8 mouse cellular contexts compared by ENCODE assay signal in genomic region chr14:32159150-32159670, GRCm38 (mm10). TPM values are rescaled to one million over a fixed set of nuclear protein-coding genes. Genes with fewer than 3 reads are reported as not detected.
A peak's percentile ranks its signal among the peaks of the same experiment; 100 is the strongest.
DNase-seq lines count a peak whose midpoint lies in the region; ATAC-seq and TF ChIP-seq lines count a peak whose summit lies in the region.

No protein-coding gene starts in this region.

- DNase-seq in left cerebral cortex, adult 2 months (ENCODE audit: extremely low spot score in 1 of 2, low spot score in 2 of 2), result no peak
- DNase-seq in left cerebral cortex, postnatal 14 days (ENCODE audit: low spot score in 2 of 2), result no peak
- peak; percentile 79 for DNase-seq in adipocyte (ENCODE audit: low spot score)
- DNase-seq in liver, embryonic 11.5 days (ENCODE audit: low spot score), result peak; percentile 44
- no peak for DNase-seq in urinary bladder, postnatal 10 days (ENCODE audit: low spot score)
- DNase-seq in left cerebral cortex, postnatal 25 days (ENCODE audit: low spot score in 2 of 2), result no peak

- H3K36me3 ChIP-seq in heart, embryonic 16.5 days (ENCODE audit: control insufficient read depth, insufficient read depth), result no peaks in the 10 kb centered on the region
- no peaks in the 10 kb centered on the region for H3K36me3 ChIP-seq in liver, embryonic 11.5 days (ENCODE audit: control insufficient read depth, insufficient read depth, low read length)

- no peak for TF ChIP-seq CTCF in left cerebral cortex, adult 2 months (IDR thresholded peaks at IDR 0.05)

- H3K4me1 ChIP-seq in heart, embryonic 16.5 days (ENCODE audit: control insufficient read depth, insufficient read depth, low read length), result peaks cover 16% of the 10 kb centered on the region
- H3K4me1 ChIP-seq in liver, embryonic 11.5 days (replicated peaks; ENCODE audit: control insufficient read depth, insufficient read depth, low read length), result peaks cover 39% of the 10 kb centered on the region

- peak overlapping the region; percentile 68 for H3K4me2 ChIP-seq in heart, embryonic 16.5 days (ENCODE audit: low read depth, low read length)
- peak overlapping the region; percentile 59 for H3K4me2 ChIP-seq in liver, embryonic 11.5 days

- peak overlapping the region; percentile 85 for H3K9ac ChIP-seq in heart, embryonic 16.5 days (ENCODE audit: low read length)
- H3K9ac ChIP-seq in liver, embryonic 11.5 days (ENCODE audit: low read depth, low read length), result peak overlapping the region; percentile 45; the same call in 1 of the 2 replicates

- 39% methylated on average over 4 of the region's 4 CpGs for WGBS in heart, embryonic 16.5 days
- 21% methylated on average over 4 of the region's 4 CpGs for WGBS in liver, embryonic 11.5 days

- peak overlapping the region; percentile 92 for H3K27ac ChIP-seq in left cerebral cortex, adult 2 months
- H3K27ac ChIP-seq in heart, embryonic 16.5 days (ENCODE audit: low read length), result peak overlapping the region; percentile 68
- peak overlapping the region; percentile 62 for H3K27ac ChIP-seq in liver, embryonic 11.5 days (ENCODE audit: low read depth, low read length)

- intact Hi-C loops in left cerebral cortex, adult 2 months (cut with DNase I), result no loop called here
- intact Hi-C loops in left cerebral cortex, postnatal 14 days (cut with DNase I), result no loop called here
- intact Hi-C loops in left cerebral cortex, postnatal 25 days (cut with DNase I), result no loop called here

- ATAC-seq in heart, embryonic 16.5 days (replicated peaks; ENCODE audit: extremely low read depth, insufficient read depth, low FRiP score), result peak; percentile 14; the same call in 1 of the 2 replicates
- peak; percentile 44 for ATAC-seq in liver, embryonic 11.5 days (replicated peaks; ENCODE audit: low FRiP score)
- peak; percentile 31 for ATAC-seq in neutrophil, adult 5-6 weeks (ENCODE audit: extremely low read depth, insufficient number of reproducible peaks, low FRiP score, poor library complexity, severe bottlenecking)

- no peaks in the 10 kb centered on the region for H3K9me3 ChIP-seq in heart, embryonic 16.5 days (replicated peaks; ENCODE audit: control insufficient read depth, low read length)
- H3K9me3 ChIP-seq in liver, embryonic 11.5 days (ENCODE audit: control insufficient read depth, low read length), result no peaks in the 10 kb centered on the region

- H3K27me3 ChIP-seq in heart, embryonic 16.5 days (ENCODE audit: control insufficient read depth, insufficient read depth, low read length), result no peaks in the 10 kb centered on the region
- H3K27me3 ChIP-seq in liver, embryonic 11.5 days (replicated peaks; ENCODE audit: control insufficient read depth, insufficient read depth, low read length), result no peaks in the 10 kb centered on the region

- peak overlapping the region; percentile 94 for H3K4me3 ChIP-seq in left cerebral cortex, adult 2 months
- H3K4me3 ChIP-seq in heart, embryonic 16.5 days (ENCODE audit: low read length), result peak overlapping the region; percentile 75
- peak overlapping the region; percentile 76 for H3K4me3 ChIP-seq in liver, embryonic 11.5 days (ENCODE audit: low read depth, low read length)

RNA-seq across cellular contexts. Expression of gene Ncoa4, which starts 0.5 kb away (rescaled TPM):
- 10 to 100 TPM; 83.6 to 98.8 TPM for total RNA-seq in left cerebral cortex, adult 2 months (2021)
- total RNA-seq in left cerebral cortex, postnatal 14 days (2021), result 100 to 1,000 TPM; 123 to 136 TPM
- 123 and 130 TPM in 2 replicates for polyA plus RNA-seq in heart, embryonic 16.5 days (2015; fragmentation: Nextera tagmentation; extraction: Ambion mirVana)
- polyA plus RNA-seq in liver, embryonic 11.5 days (2014; fragmentation: Nextera tagmentation; extraction: Ambion mirVana), result 172 and 197 TPM in 2 replicates
- 89.3 and 89.6 TPM in 2 replicates for total RNA-seq in neutrophil, adult 5-6 weeks (2017)
- 100 to 1,000 TPM; 104 to 123 TPM for total RNA-seq in left cerebral cortex, postnatal 25 days (2021)

RNA-seq across cellular contexts. Expression of gene Msmb, which starts 17.4 kb away (rescaled TPM):
- not detected for total RNA-seq in left cerebral cortex, adult 2 months (2021)
- not detected for total RNA-seq in left cerebral cortex, postnatal 14 days (2021)
- polyA plus RNA-seq in heart, embryonic 16.5 days (2015; fragmentation: Nextera tagmentation; extraction: Ambion mirVana), result not detected in 2 replicates
- polyA plus RNA-seq in liver, embryonic 11.5 days (2014; fragmentation: Nextera tagmentation; extraction: Ambion mirVana), result 0.38 TPM in 1 of 2 replicates, not detected in the other
- not detected in 2 replicates for total RNA-seq in neutrophil, adult 5-6 weeks (2017)
- total RNA-seq in left cerebral cortex, postnatal 25 days (2021), result not detected

RNA-seq across cellular contexts. Expression of gene Timm23, which starts 42.5 kb away (rescaled TPM):
- 10 to 100 TPM; 56.1 to 75.8 TPM for total RNA-seq in left cerebral cortex, adult 2 months (2021)
- 10 to 100 TPM; 66.5 to 71.5 TPM for total RNA-seq in left cerebral cortex, postnatal 14 days (2021)
- polyA plus RNA-seq in heart, embryonic 16.5 days (2015; fragmentation: Nextera tagmentation; extraction: Ambion mirVana), result 274 and 354 TPM in 2 replicates
- polyA plus RNA-seq in liver, embryonic 11.5 days (2014; fragmentation: Nextera tagmentation; extraction: Ambion mirVana), result 425 and 431 TPM in 2 replicates
- total RNA-seq in neutrophil, adult 5-6 weeks (2017), result 43.3 and 46.4 TPM in 2 replicates
- 10 to 100 TPM; 64.0 to 86.2 TPM for total RNA-seq in left cerebral cortex, postnatal 25 days (2021)

RNA-seq across cellular contexts. Expression of gene Parg, which starts 42.5 kb away (rescaled TPM):
- total RNA-seq in left cerebral cortex, adult 2 months (2021), result 10 to 100 TPM; 42.5 to 42.8 TPM
- 10 to 100 TPM; 35.7 to 44.0 TPM for total RNA-seq in left cerebral cortex, postnatal 14 days (2021)
- 25.0 and 26.6 TPM in 2 replicates for polyA plus RNA-seq in heart, embryonic 16.5 days (2015; fragmentation: Nextera tagmentation; extraction: Ambion mirVana)
- polyA plus RNA-seq in liver, embryonic 11.5 days (2014; fragmentation: Nextera tagmentation; extraction: Ambion mirVana), result 37.2 and 41.3 TPM in 2 replicates
- total RNA-seq in neutrophil, adult 5-6 weeks (2017), result 108 and 120 TPM in 2 replicates
- total RNA-seq in left cerebral cortex, postnatal 25 days (2021), result 10 to 100 TPM; 39.4 to 46.9 TPM

Comparison
In these comparisons a context has a peak if more than half of its experiments do, and no peak if none do; other contexts are left out.
1. DNase-seq: peak in adipocyte (single experiment) and liver, embryonic 11.5 days (single experiment); none in left cerebral cortex, adult 2 months (0 of 2), left cerebral cortex, postnatal 14 days (0 of 2), urinary bladder, postnatal 10 days (single experiment) and left cerebral cortex, postnatal 25 days (0 of 2).
2. Peak in every context shown above with its lines, with median percentiles within 50 percentile points of each other: H3K27ac ChIP-seq, H3K4me3 ChIP-seq and ATAC-seq.